Mouse (Mus musculus) gastrocnemius, postnatal 10 days (tissue): ENCODE measurements around the gene Olfr1305. TPM values are rescaled to one million over a fixed set of nuclear protein-coding genes. Genes with fewer than 3 reads are reported as not detected.

ENCODE experiments used
- DNase-seq: peaks from one replicate; pipeline ENCODE4 v3.0.0; 2021; ENCODE audit warnings: mixed read lengths
- long read RNA-seq, 2 experiments: library from polyadenylated mRNA; stranded (forward); transcript quantifications; one replicate each; pipeline ENCODE4 v2.0.0; 2021
- total RNA-seq, 2 experiments: library from RNA; stranded (reverse); gene quantifications; 2 replicates each; pipeline ENCODE4 v1.2.3; 2021

Olfr1305 gene
- total RNA-seq: not detected
- long read RNA-seq, experiment 1: 0 reads
- long read RNA-seq, experiment 2: 0 reads

GRCm38 (mm10) chr2:111877049-111877448, at the start of gene Olfr1305:
Gene Olfr1305, minus strand, starts transcription at chr2:111877149.
- no peak for DNase-seq

GRCm38 (mm10) chr2:111916171-111916570, 39.2 kb upstream of the Olfr1305 start, which contains the start of gene Olfr1306:
Gene Olfr1306, minus strand, starts transcription at chr2:111916271.
- no peak for DNase-seq

- DNase-seq: no peak
Measured at GRCm38 (mm10) chr2:111820240-111820639, 56.7 kb downstream of the Olfr1305 start, which contains the start of gene Olfr1303. Gene Olfr1303, minus strand, starts transcription at chr2:111820340.

Other genes with a start within 250 kb of the Olfr1305 start
- not detected for gene Olfr1298, start 227.9 kb downstream of the Olfr1305 start, total RNA-seq
- not detected for gene Olfr1299, start 215.7 kb downstream of the Olfr1305 start, total RNA-seq
- gene Olfr1301, start 126.1 kb downstream of the Olfr1305 start, total RNA-seq: not detected
- gene Olfr1302, start 99.7 kb downstream of the Olfr1305 start, total RNA-seq: not detected
- gene Olfr1303, start 56.8 kb downstream of the Olfr1305 start, total RNA-seq: not detected
- not detected for gene Olfr1306, start 39.1 kb upstream of the Olfr1305 start, total RNA-seq
- not detected for gene Olfr1307, start 72.3 kb upstream of the Olfr1305 start, total RNA-seq
- gene Olfr1308, start 87.8 kb upstream of the Olfr1305 start, total RNA-seq: not detected
- not detected for gene Olfr1309, start 113.1 kb upstream of the Olfr1305 start, total RNA-seq
- not detected for gene Olfr1310, start 135.6 kb upstream of the Olfr1305 start, total RNA-seq
- not detected for gene Olfr1311, start 147.3 kb upstream of the Olfr1305 start, total RNA-seq
- not detected for gene Olfr1312, start 173.1 kb upstream of the Olfr1305 start, total RNA-seq
- gene Olfr1313, start 200.7 kb upstream of the Olfr1305 start, total RNA-seq: not detected
- not detected for gene Olfr1314, start 219.6 kb upstream of the Olfr1305 start, total RNA-seq
- gene Olfr1315-ps1, start 238.3 kb upstream of the Olfr1305 start, total RNA-seq: not detected